Mouse (Mus musculus): ENCODE data around the gene Arl3.

The Arl3 gene

DNA sequence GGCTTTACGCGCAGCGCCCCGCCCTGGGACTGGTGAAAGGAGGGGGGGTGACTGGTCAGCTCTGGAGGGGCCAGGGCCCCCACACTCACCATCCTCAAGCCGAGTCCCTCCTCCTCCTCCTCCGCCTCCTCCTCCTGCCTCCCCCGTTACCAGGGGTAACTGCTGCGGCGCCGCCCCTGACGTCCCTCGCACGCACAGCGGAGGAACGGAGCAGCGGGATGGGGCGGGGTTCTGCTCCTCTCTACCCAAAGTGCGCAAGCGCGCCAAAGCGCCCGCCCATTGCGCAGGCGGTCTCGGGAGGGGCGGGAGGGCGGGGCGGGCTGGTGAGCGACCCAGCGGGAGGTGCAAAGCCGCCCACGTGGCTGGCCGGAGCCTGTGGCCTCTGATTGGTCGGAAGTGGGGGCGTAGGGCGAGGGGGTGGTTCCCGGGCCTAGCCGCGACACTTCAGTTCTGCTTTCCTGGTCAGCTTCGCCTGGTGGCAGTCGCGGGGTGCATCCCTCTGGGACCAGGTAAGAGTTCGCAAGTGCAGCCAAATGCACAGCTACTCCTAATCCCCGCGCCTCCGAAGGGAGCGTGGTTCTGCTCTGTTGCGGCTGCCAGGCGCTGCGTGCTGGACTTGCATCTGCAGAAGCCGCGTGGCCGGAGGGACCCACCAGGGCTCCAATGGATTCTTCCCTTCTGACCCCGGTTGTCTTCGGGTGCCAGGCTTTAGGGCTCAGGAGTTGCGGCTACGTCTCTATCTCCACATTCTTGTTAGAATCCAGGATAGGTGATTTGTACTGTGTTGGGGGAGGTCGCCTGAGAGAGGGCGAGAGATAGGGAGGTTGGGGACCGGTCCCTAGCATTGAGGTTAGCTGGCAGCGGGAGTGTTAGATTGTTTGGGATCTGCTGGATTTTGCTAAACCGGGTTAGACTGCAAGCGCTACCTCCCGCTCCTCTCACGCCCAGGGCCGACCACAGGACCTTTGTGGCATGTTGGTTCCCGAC, at the start of gene Arl3, which contains the start of gene Sfxn2:
Gene Arl3, minus strand, starts transcription at position 248 of the 987 bp plus-strand sequence.
Gene Sfxn2, plus strand, starts transcription at position 415 of the 987 bp plus-strand sequence.
- peak; percentile 97 for DNase-seq (ENCODE audit: low read depth, low spot score)

DNA sequence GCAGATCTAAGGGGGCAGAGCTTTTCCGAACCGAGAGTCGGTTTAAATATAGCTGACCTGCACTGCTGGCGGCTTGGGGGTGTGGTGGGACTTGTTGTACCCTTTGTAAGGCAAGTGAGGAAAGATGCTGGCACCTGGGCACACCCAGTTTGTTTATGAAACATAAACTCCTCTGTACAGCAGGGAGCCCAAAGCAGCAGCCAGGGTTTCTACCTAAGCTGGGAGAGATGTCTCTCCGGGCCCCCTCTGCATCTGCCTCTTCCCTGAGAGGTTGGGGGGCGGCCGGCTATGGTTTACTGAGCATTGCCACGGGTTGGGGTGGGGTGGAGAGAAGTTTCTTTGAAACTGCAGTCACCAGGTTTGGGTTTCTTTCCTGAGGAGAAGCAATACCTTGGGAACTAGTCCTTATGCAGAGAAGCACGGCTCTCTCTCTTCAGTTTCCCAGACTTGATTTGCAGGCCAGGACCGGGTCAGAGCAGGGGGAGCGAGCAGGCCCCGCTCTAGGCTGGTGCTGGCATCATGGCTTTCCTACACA, 49.7 kb upstream of the Arl3 start:
- no peak for DNase-seq (ENCODE audit: low read depth, low spot score)

DNA sequence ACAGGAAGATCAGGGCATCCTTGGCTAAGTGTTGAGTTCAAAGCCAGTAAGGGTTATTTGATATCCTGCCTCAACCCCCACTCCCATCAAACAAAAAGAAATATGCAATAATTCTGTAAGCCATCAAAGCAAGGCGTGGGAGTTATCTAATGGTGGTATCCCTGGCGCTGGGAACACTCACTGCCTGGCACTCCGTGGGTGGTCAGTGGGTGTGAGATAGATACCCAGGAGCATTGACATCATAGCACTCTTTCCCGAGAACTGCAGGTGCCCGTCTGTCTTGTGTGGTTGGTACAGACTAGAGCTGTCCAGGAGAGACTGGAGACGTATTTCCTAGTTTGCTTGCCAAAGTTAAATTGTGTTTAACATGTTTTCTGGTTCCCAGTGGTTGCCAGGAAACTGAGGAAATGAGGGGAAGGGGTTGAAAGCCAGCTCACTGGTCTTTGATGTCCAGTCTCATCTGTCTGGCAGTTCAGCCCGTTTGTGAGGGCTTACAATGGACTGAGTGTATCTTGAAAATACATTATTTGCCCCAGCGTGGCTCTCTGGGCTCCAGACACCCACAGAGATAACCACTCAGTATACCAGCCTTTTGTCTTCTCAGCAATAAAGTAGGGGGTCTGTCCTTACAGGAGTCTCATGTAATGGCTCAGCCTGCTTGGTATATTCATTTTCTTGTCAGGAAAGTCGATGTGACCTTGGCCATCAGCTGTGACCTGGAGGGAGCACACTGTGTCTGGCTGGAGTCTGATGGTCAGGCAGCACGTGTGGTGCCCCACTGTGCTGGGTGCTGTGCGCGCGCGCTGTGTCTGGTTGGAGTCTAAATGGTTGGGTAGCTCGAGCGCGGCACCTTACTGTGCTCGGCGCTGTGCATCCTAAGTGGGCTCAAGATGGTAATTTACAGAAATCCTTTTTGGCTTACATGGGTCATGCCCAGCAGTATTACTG, 48.5 kb upstream of the Arl3 start:
- DNase-seq (ENCODE audit: low read depth, low spot score): peak; percentile 42

DNA sequence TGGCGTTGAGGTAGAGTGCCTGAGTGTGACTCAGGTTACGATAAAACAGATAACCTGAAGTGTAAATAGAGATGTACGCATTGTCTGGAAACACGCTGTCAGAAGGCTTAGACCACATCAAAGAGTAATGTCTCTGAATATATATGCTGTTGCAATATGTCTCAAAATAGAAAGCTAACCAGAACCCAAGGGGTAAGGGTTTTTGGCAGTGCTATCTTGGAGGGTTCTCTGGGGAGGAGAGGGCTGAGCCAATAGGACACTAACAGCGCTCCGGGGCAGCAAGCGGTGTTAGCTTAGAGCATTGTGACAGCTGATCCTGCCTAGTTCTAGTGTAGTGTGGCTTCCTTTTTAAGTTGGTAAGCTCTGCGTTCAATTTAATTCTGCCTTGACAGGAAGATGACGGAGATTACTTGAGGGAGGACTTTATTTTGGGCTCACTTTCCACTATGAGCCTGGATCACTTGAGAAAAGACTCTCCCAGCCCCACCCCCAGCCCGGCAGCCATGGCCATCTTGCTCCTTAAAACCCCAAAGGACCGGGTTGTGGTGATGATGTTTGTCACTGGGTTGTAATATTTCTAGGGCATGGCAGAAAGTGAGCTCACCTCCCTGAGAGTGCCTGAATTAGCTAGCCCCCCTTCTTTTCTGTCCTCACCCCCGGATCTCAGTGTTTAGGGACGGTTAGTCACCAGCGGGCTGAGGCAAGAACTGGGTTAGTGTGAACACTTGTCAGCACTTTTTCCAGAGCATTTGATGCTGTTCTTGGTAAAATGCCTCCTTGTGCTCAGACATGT, 47.2 kb upstream of the Arl3 start:
- DNase-seq (ENCODE audit: low read depth, low spot score): peak; percentile 94

DNA sequence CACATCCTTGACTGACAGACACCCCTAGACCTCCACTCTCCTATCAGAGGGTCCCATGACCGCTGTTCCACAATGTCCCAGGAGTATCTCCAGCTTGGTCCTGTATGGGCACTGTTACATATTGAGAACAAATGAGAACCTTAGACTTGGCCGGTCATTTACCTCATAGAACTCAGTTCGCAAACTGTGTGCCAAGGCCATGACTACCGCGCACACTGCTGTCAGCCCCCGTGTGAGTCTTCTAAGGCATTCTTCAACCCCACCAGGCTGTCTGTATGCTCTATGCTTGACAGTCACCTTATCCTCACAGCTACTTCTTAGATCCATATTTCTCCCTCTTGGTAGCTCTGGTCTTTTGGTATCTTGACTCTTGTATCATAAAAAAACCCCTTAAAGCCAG, 46.5 kb upstream of the Arl3 start:
- no peak for DNase-seq (ENCODE audit: low read depth, low spot score)

DNA sequence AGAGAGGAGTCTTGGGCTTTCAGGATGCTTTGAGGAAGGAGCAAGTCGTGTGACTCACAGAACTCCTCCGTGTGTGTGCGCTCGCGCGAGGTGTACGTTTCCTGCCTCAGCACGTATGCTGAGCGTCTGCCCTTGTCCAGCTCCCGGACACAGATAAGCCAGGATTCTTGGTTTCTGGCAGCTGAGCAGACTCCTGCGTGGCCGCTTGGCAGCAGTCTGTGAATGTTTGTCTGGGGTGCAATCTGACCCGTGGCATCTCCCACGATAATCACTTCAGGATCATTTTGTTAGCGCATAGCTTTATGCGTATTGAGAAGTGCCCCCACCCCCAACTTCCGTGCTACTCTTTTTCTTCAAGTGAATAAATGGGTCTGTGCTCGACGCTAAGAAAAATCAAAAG, 46.0 kb upstream of the Arl3 start:
- DNase-seq (ENCODE audit: low read depth, low spot score): peak; percentile 60

DNA sequence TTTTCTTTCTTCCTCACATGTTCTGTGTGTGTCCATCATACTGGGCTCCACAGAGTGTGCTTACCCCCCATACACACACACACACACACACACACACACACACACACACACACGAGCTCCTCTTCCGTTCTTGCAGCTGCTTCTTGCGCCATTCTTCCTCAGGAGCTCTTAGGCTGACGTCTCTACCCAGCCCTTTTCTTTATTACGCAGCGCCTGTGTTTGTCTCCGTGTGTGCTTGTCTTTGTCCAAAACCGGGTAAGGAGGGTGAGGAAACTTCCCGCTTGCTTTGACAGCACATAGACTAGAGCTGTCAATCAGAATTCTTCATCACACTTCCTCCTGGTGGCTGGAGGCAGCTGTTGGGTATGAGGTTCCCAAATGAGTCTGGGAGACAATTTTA, 45.3 kb upstream of the Arl3 start:
- peak; percentile 73 for DNase-seq (ENCODE audit: low read depth, low spot score)

DNA sequence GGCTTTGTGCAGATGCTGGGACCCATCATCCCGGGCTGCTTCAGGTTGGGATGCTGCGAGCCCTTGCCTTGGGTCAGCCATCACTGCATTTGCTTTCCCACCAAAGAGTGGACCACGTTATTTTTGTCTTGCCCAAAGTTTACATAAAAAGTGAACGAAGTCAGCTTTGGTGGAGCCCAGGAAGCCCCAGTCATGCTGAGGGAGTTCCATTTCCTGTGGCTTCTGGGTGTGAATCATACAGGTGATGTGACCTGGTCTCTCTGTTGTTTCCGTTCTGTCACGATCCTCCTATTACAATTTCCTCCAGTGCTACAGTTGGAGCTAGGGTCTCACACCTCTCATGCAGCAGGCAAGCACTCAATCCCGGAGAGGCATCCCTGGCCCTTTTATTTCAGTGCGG, 44.4 kb upstream of the Arl3 start:
- peak; percentile 78 for DNase-seq (ENCODE audit: low read depth, low spot score)

DNA sequence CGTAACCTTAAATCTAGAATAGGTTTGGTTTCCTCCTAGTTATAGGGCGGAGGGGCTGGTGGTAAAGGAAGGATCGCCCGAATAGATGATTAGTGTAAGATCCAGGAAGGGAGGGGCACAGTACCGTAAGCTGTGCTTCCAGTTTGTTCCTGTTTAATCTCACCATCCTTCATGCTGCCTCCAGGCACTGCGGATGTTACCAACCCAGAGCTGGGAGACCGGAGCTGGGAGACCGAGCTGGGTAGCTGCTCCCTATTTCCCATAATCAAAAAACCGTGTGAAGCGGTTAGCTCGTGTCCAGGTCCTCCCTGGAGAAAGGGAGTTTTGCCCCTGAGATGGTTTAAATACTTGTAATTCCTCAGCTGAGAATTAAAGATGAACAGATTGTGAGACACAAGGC, 43.4 kb upstream of the Arl3 start:
- no peak for DNase-seq (ENCODE audit: low read depth, low spot score)

DNA sequence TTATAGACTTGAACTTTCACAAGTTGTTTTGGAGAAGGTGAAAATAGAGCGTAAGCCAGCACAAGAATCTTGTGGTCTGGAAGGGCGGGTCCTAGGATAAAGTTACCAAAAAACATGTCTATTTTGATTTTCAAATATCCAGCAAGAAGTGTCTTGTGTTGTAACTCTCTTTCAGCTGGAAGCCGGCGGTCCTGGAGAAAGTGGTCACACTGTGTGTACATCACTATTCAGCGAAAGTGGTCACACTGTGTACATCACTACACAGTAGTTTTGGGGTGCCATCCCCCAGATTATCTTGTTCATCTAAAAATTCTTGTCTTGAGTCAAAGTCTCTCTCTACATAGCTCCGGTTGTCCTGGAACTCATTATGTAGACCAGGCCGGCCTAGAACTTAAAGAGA, 35.2 kb upstream of the Arl3 start:
- DNase-seq (ENCODE audit: low read depth, low spot score): no peak

DNA sequence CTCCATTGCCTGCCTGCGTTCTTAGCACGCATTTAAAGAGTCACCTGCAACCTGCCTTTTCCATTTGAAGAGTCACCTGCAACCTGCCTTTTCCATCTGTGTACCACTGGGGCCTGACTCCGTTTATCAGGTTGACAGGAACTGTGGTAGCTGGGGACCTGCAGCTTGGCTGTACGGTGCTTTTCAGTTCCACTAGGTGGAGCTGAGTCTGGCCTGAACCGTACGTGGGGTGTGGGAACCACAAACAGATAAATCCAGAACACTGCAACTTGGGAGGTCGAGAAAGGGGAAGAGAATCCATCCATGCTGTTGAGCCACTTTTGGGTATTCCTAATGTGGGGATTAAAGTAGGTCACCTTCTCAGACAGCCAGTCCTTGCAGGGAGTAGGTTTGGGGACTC, 34.4 kb upstream of the Arl3 start:
- DNase-seq (ENCODE audit: low read depth, low spot score): peak; percentile 61

DNA sequence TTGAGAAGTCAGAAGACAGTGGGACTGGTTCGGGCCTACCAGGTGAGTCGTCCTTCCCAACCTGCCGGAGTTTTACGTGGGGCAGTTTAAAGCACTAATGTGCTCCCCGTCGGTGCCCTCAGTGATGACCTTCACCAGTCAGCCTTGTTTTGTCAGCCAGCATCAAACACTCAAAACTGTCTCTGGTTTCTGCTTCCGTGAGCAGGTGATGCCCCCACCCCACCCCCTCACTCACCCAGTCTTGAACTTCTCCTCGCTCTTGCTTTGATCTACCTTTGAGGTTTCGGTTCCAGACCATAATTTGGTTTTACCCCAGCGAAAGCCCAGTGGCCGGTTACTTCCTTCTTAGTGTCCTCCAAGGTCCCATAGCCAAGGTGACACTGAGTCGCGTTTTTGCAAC, 33.7 kb upstream of the Arl3 start:
- peak; percentile 54 for DNase-seq (ENCODE audit: low read depth, low spot score)

DNA sequence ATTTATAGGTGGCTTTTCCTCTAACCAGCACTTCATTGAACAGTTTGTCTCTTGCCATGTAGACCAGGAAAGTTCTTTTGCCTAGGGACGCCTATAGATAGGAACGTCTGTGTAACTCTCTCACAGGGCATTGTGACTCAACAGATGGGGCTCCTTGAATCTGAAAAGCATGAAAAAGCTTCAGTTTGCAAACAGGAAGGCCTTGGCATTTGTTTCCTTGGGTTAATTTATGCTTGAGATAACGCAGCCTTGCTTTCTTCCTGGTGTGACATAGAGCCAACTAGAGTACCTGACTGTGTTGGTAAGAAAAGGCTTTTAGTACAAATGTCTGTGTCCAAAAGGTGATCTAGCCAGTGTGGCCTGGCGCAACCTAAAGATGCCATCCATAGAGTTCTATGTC, 29.4 kb upstream of the Arl3 start:
- DNase-seq (ENCODE audit: low read depth, low spot score): no peak

DNA sequence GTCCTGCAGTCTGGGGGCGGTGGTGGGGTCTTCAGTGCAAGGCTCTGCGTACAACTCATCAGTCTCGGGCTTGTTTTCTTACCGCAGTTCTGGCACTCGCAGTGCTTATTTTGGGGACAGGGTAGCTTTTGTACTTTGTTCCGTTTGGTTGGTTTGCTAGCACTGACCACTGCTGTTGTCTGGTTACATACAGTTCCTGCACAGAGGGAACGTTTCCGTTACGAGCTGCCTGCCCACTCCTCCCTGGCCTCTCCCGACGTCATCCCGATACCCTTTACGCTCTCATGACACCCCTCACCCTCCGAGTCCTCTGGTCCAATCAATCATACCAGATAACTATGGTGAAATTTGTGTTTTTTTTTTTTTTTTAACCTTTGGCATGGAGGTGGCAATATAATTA, 28.5 kb upstream of the Arl3 start:
- no peak for DNase-seq (ENCODE audit: low read depth, low spot score)

DNA sequence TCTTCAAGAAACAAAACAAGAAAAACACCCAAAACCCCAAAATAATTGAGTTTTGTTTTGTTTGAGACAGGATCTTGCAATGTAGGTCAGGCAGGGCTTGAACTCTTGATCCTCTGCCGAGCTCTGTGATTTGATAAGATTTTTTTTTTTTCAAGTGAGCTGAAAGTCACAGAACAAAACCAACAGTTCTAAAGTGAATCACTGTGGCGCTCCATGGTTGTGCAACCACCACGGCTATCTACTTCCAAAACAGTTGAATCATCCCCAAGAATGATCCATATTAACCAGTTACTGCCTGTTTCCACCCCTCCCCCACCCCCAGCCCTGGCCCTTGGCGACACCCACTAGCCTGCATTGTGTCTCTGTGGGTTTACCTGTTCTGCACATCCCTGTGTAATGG, 27.4 kb upstream of the Arl3 start:
- DNase-seq (ENCODE audit: low read depth, low spot score): no peak

DNA sequence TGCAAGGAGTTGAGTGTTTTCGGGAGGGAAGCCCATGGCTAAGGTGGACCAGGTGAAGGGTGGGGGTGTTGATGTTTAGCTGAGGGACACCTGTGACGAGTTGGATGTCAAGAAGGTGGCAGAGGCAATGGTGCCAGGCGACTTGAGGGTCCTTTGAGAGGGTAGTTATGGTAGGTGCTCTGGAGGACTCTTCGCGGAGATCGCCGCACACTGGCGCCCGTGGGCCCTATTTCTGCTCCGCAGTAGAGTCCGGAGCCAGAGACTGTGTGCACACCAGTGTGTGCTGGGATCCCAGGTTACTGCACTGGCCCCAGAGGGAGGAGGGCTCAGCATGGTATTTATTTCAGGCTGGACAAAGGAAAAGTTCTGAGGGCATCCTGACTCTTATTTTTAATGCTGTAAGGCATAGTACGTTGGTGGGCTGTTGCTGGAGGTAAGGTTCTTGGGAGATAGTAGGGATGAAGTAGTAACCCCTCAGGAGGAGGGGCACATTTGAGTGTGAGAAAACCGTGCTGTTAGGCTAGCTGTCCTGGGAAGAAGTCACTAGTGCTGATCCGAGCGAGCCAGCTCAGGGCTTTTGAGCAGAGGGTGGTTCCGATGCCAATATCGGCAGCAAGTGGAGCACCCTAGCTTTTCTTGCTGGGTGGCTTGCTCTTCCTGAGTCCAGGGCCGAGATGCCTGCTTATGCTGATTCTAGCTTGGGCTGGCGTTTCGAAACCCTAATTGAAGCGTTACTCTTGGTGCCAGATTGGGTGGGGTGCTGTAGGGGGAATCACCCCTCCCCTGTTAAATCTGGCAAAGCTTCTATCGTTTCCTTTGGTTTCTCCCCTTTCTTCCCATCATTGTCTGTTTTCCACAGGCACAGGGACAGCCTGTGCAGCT, 26.6 kb upstream of the Arl3 start:
- DNase-seq (ENCODE audit: low read depth, low spot score): no peak

DNA sequence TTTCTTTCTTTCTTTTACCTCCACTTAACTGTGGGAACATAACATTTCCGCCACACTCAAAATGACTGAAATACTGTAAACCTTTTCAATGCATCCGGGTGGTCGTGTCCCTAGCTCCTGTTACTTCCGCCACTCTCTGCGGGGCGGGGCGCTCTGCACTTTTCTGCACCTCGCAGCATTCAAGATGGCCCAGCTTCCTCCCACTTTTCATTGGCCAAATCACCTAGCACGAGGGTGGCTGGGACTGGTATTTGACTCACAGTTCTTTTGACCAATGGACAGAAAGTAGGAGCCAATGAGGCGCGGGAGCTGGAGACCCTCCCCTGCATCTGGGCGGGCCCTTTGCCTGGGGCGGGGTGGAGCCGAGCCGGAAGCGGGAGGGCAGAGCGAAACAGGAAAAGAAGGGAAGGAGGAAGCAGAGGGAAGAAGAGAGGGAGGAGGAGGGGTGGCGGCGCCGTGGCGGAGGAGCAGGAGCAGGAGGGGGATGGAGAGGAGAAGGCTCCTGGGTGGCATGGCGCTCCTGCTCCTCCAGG, 25.8 kb upstream of the Arl3 start, which contains the start of gene Wbp1l:
Gene Wbp1l, plus strand, starts transcription at position 365 of the 533 bp plus-strand sequence.
- peak; percentile 99 for DNase-seq (ENCODE audit: low read depth, low spot score)

DNA sequence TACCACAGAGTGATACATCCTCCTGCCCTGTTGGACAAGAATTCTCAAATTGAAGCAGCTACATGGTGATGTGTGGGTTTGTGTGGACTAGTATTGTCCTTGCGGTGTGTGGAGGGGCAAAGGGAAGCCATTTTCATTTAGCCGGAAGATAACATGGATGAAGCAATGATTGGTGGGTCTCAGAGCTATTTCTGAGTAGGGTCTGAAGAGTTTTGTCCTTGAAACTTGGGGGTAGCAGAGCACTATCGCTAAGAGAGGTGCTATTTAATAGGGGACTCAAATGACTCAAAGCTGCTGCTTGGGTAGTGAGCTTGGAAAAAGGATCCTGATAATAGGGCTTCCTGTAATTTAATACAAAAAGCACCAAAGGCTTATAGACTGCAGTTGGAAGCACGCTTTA, 25.2 kb upstream of the Arl3 start:
- no peak for DNase-seq (ENCODE audit: low read depth, low spot score)

DNA sequence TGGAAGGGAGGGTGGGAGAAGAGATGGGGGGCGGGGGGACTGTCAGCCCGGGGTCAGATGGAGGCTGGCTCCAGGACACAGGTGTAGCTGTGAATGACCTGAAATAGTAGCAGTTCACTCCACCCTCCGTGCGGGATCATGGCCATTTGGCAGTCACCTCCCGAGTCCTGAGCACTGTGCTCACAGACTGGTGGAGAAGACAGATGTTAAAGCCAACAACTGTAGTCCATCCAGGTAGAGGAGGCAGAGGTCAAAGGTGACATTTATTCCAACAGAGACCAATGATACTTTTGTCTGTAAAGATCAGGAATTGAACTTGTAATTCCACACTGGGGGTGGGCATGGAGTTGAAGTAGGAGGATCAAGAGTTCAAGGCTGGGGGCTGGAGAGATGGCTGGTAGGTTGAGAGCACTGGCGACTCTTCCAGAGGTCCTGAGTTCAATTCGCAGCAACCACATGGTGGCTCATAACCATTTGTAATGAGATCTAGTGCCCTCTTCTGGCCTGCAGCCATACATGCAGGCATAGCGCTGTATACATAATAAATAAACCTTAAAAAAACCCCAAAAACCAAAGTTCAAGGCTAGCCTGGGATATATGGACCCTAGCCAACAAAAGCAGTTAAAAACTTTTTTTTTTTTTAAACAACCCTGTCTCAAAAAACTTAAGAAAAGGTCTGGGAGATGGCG, 19.9 kb upstream of the Arl3 start:
- no peak for DNase-seq (ENCODE audit: low read depth, low spot score)
